Mouse (Mus musculus) adrenal gland, adult 18-20 months (tissue): Measurements from ENCODE around the gene Dip2a. TPM values are rescaled to one million over a fixed set of nuclear protein-coding genes. Genes with fewer than 3 reads are reported as not detected.

Experiments
- DNase-seq, 2 experiments: peaks; one replicate each; pipeline ENCODE4 v3.0.0; 2021 to 2022; ENCODE audit warnings: low spot score in 2 of 2
- total RNA-seq, 2 experiments: library from RNA; stranded (reverse); gene quantifications; 1 replicate in 1 of 2; 2 replicates in 1 of 2; pipeline ENCODE4 v1.2.3; 2021

Dip2a gene
- total RNA-seq, 2 experiments from 2014 or later = 22.1 to 23.7 TPM

DNA sequence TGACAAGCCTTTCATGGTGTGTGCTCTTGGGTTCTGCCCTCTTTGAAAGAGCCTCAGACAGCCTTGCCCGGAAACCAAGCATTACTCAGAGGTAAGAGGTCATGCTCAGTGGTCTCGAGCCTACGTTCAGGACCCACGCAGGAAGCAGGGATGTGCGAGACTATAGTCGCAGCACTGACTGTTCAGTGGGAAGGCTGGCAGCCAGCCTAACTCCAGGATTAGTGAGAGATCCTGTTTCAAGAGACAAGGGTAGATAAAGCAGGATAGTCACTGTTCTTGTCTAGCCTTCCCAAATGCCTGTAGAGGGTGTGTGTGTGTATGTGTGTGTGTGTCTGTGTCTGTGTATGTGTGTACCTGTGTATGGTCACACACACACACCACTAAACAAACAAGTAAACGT lies 28.9 kb downstream of the Dip2a start:
- DNase-seq = no peak

- no peak for DNase-seq
These were observed 38.4 kb downstream of the Dip2a start for GRCm38 (mm10) chr10:76306738-76307137.

- DNase-seq = no peak
These were observed 45.0 kb downstream of the Dip2a start for GRCm38 (mm10) chr10:76300133-76300532.

DNA sequence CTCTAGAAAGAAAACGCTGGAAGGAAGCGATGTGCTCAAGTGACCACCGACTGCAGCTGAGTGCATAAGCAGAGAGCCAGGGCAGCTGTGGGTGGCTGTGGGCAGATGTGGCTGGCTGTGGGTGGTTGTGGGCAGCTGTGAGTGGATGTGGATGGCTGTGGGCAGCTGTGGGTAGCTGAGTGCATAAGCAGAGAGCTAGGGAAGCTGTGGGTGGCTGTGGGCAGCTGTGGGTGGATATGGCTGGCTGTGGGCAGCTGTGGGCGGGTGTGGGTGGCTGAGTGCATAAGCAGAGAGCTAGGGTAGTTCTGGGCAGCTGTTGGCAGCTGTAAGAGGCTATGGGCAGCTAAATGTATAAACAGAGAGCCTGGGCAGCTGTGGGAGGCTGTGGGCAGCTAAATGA lies 51.9 kb downstream of the Dip2a start:
- DNase-seq = no peak

- DNase-seq = no peak
These were observed 55.0 kb downstream of the Dip2a start for GRCm38 (mm10) chr10:76289936-76290671.

GRCm38 (mm10) chr10:76289052-76289451 lies 56.0 kb downstream of the Dip2a start:
- DNase-seq = no peak

- DNase-seq = no peak
These were observed 56.7 kb downstream of the Dip2a start for GRCm38 (mm10) chr10:76288268-76288993.

DNA sequence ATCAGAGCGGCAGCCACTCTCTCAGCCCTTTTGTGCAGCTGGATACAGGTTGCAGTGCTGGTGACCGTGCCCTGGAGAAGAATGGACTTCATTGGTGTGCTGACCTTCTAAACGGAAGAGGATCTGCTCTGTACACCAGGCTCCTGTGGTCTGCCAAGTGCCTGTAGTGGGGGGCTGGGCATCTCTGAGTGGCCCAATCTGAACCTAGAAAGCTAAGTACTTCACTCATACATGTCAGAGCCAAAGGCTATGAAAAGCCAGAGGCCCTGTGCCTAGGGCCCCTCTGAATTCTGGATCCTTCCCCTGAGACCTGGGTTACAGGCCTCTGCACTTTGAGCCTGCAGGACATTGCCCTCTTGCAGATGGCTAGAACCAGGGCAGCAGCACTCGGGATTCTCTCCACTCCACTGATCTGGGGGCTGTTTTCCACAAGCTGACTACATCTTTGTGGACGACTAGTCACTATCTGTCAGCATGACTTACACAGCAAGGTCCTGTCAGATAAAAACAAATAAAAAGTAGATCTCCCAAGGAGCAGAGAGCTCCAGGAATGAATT lies 66.5 kb downstream of the Dip2a start:
- DNase-seq = no peak

DNA sequence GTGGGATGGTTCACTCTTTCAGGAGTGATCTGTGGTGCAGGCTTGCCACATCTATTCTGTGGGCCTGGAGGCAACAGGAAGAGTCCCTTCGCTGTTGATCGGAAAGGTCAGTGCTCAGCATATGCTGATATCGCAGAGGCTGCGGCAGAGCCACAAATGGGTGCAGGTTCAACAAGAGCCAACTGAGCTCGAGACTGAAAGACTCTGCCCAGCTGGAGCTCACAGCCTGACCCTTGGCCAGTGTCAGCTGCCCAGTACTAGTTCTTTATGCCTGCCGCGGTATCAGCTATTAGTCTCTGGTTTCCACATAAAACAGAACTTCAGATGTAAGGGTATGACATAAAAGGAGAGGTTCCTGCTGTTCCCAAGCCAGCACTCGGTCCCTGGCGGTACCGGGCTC lies 69.8 kb downstream of the Dip2a start:
- DNase-seq = no peak

DNA sequence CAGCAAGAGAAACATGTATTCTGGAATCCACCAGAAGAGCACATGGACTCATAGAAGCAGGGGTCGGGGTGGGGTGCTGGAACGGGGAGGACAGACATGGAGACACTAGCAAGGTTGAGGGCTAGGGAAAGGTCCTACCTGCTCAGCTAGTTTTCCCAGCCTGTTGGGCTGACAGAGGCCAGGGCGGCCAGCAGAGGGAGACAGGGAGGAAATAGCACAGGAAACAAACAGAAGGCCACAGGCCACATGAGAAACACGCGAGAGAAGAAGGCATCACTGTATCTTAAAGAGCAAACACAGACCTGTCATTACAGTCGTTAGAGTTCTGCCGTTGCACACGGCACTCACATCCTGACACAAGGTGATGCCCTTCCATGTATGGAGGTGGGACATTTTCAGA lies 73.9 kb downstream of the Dip2a start:
- DNase-seq = no peak

DNA sequence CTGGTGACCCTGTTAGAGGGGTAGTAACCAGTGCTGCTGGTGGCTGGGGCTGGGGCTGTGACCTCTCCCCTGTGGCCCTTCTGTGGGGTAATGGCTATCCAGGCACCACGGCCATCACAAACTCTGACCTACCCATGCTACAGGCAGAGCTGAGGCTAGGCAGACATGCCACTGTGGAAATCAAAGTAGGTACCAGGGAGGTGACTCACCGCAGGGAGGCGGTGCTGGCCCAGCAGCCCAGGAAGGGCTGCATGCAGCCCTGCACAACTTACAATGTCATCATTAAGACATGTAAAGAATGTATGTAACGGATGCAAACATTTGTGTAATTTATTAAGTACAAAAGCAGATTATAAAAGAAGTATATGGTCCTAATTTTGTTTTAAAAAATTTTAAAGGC lies 82.7 kb downstream of the Dip2a start:
- no peak for DNase-seq

DNA sequence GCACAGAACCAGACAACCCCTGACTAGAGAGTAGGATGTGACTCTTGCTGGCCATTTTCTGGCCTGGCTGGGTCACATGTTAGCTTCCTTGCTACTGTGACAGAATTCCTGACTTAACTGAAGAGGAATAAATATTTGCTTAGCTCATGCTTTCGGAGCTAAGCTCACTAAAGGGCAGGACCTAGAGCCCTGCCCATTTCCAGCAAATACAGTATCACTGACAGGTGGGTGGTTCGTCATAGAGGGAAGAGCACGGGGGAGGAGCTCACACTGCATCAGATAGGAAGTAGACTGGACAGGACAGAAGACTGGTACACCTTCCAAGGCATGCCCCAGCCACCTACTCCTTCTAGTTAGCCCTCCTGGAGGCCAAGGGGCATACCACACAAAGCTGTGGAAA lies 83.6 kb downstream of the Dip2a start:
- DNase-seq = no peak

GRCm38 (mm10) chr10:76260358-76261059 lies 84.6 kb downstream of the Dip2a start:
- no peak for DNase-seq

DNA sequence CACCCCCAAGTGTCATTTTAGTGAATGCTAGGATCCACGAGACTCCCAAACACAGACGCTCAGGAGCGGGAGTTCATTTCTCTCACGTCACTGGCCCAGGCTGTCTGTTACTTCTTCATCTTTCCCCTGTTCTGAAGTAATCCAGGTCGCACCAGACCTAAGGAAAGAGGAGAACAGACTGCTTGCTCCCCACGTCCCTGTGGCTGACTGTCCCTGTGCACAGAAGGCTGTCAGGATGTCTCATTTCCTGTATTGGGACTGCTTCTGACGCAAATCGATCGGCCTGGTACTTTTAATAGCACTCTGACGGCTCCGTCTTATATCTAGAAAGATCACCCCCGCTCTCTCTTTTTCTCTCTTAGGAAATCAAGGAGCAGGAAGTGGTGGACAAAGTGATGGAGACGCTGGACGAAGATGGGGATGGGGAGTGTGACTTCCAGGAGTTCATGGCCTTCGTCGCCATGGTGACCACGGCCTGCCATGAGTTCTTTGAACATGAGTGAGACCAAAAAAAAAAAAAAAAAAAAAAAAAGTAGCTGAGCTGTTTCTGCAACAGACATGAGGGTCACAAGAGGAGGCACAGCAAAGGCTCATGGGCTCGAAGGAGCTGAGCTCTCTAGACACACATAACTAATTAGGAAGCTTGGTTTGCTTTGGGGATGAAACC lies 85.4 kb downstream of the Dip2a start:
- DNase-seq = no peak

DNA sequence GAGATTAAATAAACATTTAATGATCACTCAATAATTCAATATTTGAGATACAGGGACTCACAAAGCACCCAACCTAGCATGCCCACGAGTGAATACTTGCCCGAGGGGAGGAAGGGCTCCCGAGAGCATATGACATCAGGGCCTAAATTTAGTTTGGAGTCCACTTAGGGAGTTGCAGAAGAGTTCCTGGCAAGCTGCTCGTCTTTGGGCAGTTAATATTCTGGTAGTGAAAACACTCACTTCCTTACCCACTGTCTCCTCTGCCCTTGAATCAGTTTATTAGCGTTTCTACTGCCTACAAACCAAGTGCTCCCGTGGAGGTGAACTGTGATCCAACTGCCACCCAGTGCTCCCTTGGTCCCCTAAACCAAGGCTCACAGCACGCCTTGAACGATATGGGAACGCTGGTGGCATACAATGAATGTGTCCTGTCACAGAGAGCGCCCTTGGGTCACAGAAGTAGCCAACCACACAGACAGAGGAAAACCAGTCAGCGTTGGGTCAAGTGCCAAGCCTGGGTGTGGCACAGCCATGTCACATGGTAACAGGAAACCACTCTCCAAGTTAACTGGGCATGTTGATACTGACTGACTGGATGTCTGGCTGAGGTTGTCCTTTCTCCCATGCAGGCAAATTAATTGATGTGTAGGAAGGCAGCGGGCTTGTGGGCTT lies 87.2 kb downstream of the Dip2a start:
- peak in 1 of 2 experiments; percentile 17 for DNase-seq

- DNase-seq = no peak
These were observed 87.9 kb downstream of the Dip2a start for GRCm38 (mm10) chr10:76257231-76257630.

DNA sequence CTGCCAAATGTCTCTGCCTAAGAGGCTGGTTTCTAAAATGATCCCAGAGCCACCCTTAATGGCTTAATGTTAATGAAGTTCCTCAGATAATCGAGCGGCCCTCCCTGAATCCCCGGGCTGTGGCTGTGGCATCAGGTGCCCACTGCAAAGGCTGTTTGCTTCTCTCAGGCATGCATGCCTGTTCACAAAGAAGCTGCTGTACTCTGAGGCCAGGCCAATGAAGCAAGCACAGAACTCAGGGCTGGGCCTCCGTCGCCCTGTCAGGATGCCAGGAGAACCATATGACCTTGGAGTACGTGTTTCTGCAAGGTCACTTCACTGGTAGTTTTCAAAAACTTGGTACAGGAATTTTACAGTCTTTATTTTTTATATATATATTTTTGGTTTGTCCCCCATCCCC lies 89.5 kb downstream of the Dip2a start:
- DNase-seq = no peak

DNA sequence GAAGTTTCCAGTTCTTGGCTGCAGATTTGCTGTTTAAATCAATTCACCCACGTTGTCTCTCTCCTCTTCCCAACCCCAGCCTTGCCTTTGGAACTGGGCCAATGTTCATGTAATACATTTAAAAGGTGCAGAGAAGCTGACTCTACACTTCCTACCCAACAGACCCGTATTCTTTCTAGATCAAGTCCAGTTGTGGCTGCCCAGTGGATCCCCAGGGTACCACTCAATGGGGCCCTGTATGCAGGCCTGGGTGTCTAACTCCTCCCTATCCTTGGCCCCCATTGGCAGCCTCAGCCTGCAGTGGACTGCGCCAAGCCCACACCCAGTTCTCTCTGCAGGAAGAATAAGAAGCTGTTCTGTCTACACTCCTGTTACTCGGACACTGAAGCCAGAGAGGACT lies 91.6 kb downstream of the Dip2a start, which contains the start of gene S100b:
Gene S100b (plus strand): TSS at position 318 of the 400 bp plus-strand sequence.
- no peak for DNase-seq

- no peak for DNase-seq
These were observed 92.0 kb downstream of the Dip2a start for GRCm38 (mm10) chr10:76253079-76253478.

GRCm38 (mm10) chr10:76250870-76251269 lies 94.2 kb downstream of the Dip2a start:
- no peak for DNase-seq

DNA sequence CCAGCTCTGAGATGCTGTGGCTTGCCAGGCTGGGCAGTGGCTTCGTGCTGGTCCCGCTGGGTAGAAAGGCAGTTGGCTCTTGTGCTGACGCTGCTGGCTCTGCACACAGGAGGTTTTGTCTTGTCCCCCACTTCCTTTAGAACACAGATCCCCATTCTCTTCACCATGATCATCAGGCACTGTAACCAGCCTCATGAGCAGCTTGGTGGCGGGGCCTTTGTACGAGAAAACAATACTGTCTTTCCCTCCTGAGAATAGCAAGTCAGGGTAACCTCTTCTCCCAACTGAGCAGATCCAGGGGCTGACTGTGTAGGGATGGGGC lies 96.5 kb downstream of the Dip2a start:
- DNase-seq = no peak
